Mouse (Mus musculus): Measurements from ENCODE around the gene Utrn.

Gene Utrn

GRCm38 (mm10) chr10:12541757-12542156 is 327.4 kb downstream of the Utrn start:
- no peak for DNase-seq (ENCODE audit: low spot score)

DNA sequence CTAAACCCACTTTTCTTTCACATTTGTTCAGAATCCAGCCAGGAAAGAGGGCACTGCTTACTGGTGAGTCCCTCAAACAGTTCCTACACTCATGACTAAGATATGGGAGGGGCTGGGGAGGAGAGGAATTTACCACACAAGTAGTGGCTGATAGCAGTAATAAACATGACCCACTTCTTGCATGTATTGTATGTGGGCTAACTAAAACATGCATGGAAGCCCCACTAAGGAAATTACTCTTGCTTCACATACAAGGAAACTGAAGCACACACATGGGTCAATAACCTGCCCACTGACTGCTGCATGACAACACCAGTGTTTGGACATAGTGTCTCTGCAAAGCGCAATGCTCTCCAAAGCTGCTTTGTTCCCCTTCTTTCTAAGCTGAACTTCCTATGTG is 333.9 kb downstream of the Utrn start:
- DNase-seq (ENCODE audit: low spot score): no peak

GRCm38 (mm10) chr10:12534801-12535200 is 334.4 kb downstream of the Utrn start:
- no peak for DNase-seq (ENCODE audit: low spot score)

GRCm38 (mm10) chr10:12534301-12534700 is 334.9 kb downstream of the Utrn start:
- DNase-seq (ENCODE audit: low spot score): no peak

DNA sequence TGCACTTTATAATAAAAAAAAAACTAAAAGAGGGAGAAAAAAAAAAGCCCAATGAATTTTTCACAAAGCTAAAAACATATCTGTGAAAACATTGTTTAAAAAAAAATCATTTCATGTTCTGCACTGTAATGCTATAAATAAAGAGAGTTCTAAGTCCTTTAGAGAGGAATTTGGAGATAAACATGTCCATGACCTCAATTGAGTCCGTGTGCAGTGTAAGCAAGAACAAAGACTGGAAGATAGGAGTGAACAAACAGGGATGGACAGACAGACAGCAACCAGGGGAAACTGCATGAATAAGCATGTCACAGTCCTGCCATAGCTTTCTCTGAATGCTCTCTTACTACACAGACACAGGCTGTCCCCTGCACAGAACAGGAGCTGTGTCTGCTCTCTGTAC is 347.1 kb downstream of the Utrn start:
- no peak for DNase-seq (ENCODE audit: low spot score)

- DNase-seq (ENCODE audit: low spot score): no peak
Observed at GRCm38 (mm10) chr10:12518162-12518561, 351.0 kb downstream of the Utrn start.

GRCm38 (mm10) chr10:12505568-12505967 is 363.6 kb downstream of the Utrn start:
- no peak for DNase-seq (ENCODE audit: low spot score)

DNA sequence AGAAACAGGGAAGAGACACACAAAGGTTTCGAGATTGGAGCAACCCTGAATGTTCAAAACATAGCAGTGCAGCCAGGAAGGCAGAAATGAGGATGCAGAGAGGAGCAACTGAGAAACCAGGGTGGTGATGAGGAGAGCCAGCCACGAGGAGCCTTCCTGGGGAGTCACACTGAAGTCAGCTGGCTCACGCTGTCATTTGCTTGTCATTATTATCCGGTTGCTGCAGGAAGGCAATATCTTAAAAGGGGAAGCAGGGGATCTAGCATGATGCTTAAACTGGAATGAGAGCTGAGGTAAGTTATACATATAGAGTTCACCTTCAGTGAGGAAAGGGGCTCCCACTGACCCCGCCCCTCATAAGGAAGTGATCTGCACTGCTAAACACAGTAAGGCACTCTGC is 368.7 kb downstream of the Utrn start:
- no peak for DNase-seq (ENCODE audit: low spot score)

DNA sequence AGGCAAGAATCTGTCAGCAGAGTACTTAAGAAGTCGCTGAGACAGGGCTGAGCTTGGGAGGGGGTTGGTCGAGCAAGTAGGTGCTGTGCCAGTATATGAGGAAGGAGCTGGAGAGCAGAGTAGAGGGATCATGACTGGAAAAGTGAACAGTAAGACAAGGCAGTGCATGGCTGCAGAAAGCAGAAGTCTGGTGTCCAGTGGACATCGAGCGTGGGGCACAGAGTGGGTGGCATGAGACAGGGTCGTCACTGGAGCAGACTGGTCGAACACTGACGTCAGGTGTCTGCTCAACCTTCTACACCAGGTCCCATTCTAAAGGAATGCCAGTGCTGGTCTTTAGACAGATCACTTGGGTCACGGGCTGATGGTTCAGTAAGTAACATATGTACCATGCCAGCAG is 371.6 kb downstream of the Utrn start:
- DNase-seq (ENCODE audit: low spot score): no peak

DNA sequence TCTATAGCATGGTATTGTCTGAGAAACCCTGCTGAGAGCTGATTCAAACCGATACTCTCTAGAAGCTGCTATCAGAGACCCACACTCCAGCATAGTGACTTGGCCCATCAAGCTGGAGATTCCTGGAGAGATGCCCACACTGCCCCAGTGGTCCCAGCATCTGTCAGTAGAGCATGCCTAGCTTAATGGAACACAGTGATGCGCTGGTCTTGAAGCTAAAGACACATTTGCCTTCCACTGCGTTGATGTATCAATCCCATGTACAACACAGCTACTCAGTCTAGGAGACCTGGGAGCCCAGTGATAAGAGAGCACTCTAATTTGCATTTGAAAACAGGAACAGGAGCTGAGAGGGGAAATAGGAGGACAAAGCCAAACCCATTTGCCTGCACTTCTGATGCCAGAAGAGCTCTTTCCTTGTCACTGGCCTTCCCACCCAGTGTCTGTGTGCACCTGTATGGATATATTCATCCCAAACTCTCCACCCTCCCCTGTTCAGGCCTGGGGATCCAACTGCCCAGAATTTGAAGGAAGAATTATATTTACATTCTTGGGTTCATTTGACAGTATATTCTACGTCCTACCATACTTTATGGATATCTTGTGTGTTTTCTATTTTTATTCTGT is 379.5 kb downstream of the Utrn start:
- no peak for DNase-seq (ENCODE audit: low spot score)

GRCm38 (mm10) chr10:12488518-12488917 is 380.6 kb downstream of the Utrn start:
- DNase-seq (ENCODE audit: low spot score): no peak

DNA sequence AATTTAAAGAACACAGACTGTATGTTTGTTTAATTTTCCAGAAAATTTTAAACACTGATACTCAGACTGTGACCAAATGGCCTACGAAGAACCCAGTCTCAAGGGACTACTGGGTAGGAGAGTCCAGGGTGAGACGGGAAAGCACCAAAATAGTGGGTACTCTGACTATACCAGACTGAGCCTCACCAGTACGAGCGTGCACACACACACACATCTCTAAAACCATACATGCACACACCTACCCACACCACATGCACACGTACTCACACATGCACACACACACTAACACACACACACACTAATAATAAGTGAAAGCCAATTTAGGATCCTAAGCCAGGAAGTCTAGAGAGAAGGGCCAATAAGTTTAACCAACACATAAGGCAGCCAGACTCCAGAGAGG is 381.0 kb downstream of the Utrn start:
- no peak for DNase-seq (ENCODE audit: low spot score)

DNA sequence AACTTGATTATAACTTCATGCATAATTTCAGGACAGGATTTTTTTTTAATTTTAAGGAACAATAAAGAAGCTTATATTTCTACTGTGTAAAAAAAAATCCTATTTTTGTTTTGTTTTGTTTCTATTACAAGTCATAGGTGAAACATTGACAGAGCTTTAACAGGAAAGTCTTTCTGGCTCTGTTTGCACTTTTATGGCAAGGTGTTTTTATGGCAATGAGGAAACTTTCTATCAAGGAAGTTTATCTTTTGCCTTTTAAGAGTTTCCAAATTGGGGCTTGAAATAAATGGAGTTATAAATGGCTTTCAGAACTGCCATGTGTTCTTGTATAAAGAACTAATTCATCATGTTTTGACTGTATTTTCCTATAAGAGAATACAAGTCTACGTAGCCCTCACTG is 385.7 kb downstream of the Utrn start:
- no peak for DNase-seq (ENCODE audit: low spot score)

DNA sequence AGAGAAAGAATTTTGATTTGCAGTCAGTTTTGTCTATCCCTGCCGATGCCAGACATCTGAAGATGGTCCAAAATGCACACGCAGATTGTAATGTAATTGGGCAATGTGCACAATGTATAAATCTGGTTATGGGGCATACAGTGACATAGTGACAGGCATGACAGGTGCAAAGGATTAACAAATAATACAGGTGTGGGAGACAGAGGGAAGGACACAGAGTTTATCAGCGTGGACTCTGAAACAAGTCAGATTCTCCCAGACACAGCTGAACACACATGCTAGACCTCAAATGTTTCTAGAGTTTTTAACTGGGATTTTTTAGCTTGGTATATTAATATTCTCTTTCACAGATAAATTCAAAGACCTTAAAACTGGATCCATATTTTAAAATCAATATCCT is 386.2 kb downstream of the Utrn start:
- DNase-seq (ENCODE audit: low spot score): no peak

- no peak for DNase-seq (ENCODE audit: low spot score)
Observed at GRCm38 (mm10) chr10:12474850-12475621, 394.1 kb downstream of the Utrn start.

DNA sequence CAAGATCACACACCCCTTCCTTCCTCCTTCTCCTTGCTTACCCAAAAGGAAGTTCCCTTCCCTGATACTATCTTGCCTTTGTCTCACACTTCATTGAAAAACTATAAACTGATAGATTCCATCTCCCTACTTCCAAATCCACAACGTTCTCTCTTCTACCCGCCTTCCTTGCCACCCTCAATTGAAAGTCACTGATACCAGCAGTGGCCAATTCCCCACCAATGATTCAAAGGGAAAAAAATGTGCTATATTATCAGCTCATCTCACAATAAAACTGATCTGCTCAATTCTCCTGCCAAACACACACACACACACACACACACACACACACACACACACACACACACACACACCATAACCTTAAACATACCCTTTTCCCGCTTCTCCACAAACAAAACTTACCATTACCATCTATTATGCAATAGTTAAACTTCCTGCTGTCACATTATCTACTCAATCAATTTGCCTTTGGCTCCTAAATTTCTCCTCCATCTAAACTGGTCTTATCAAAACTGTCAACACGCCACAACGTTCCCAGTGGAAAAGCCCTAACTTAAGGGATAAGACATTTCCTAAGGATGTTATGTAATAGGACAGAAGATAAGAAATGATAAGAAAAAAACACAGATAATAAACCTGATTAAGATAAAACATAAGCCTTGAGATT is 399.6 kb downstream of the Utrn start:
- DNase-seq (ENCODE audit: low spot score): no peak

- no peak for DNase-seq (ENCODE audit: low spot score)
Observed at GRCm38 (mm10) chr10:12467544-12467943, 401.6 kb downstream of the Utrn start.

DNA sequence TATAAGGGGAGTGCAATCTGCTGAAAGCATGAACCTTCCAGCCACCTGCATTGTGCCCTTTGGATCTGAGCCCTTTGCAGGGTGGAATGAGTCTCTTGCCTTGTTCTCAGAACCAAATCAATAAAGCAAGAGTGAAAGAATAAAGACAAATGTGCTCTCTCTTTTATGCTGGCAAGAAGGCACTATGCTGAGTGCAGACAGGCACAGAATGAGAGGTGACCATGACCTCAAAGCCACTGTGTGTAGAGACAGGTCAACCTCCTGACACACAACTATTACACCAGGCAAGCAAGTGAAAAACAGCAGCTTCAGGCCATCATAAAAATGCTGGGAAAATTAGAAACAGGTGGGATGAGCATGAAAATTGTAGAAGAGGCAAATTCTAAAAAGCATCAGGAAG is 408.2 kb downstream of the Utrn start:
- DNase-seq (ENCODE audit: low spot score): no peak

DNA sequence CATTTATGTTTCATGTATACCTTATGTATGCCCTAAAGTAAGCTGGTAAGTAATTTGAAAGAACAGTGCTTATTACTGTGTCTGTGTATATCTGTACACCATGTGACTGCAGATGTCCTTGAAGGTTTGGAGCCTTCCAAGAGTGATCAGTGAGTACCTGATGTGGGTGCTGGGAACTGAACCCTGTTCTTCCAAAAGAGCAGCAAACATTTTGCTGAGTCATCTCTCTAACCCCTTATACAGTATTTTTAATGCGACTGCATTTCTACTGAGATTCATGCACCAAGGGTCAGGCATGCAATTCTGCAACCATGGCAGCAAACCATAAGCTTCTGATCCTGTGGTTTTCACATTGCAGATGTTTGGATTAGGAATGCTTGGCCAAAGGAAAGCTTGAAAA is 412.3 kb downstream of the Utrn start:
- DNase-seq (ENCODE audit: low spot score): no peak

DNA sequence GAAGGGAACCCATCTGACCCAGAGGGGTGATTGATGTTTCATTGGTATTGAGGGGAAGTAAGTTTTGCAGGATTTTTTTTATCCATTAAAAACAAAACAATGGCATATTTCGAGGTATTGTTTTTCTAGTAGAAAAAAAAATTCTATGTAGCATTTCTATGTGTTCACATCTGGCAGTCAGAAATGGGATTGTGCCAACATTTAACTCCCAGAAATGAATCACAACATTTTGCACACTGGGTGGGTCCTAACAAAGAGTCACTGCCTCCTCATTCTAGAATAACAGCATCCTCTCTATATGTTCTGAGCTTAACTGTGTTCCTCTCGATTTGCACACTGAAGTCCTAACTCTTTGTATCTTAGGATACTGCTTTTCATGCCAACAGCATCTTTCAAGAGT is 416.5 kb downstream of the Utrn start:
- no peak for DNase-seq (ENCODE audit: low spot score)

DNA sequence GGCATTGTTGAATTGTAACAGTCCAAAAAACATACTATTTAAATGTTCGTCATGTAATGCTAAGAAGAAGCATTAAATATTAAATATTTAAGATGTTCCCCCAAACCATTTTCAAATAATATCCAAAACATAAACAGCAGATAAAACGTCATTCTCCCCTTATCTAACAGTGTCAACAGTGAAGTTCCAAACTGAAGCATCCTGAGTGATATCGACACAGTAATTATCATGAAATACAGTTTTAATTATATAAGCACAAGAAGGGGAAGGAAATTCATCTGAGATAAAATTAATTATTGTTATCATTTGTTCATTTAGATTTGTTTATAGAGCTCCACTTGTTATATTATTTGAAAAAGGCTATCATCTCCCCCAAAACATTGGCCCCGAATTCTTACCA is 425.0 kb downstream of the Utrn start:
- DNase-seq (ENCODE audit: low spot score): no peak

- no peak for DNase-seq (ENCODE audit: low spot score)
Observed at GRCm38 (mm10) chr10:12433161-12433560, 436.0 kb downstream of the Utrn start.

GRCm38 (mm10) chr10:12430399-12430798 is 438.8 kb downstream of the Utrn start:
- no peak for DNase-seq (ENCODE audit: low spot score)
